Mouse (Mus musculus) heart, embryonic 12.5 days (tissue): ENCODE results near the gene Olfr323. TPM values are rescaled to one million over a fixed set of nuclear protein-coding genes. Genes with fewer than 3 reads are reported as not detected.

Experiments
- ATAC-seq: fragments of 200-750 bp; cut with Nextera tagmentation; 2 replicates; pipeline ENCODE4 v1.8.0; 2017; ENCODE audit warnings: moderate TSS enrichment, moderate library complexity; ENCODE audit not compliant: insufficient number of reproducible peaks, low FRiP score
- H3K27ac ChIP-seq: fragments of 300-500 bp; sonication (generic); 2 replicates; pipeline ENCODE4 v1.5.1; 2016; ENCODE audit warnings: mild to moderate bottlenecking, moderate library complexity; ENCODE audit not compliant: poor library complexity, severe bottlenecking
- H3K27me3 ChIP-seq: fragments of 300-500 bp; sonication (generic); replicated peaks from 2 replicates; pipeline ENCODE4 v1.6.1; 2016; ENCODE audit warnings: mild to moderate bottlenecking, moderate library complexity
- H3K36me3 ChIP-seq: fragments of 300-500 bp; sonication (generic); 2 replicates; pipeline ENCODE4 v1.6.1; 2016; ENCODE audit warnings: mild to moderate bottlenecking, moderate library complexity
- H3K4me1 ChIP-seq: fragments of 300-500 bp; sonication (generic); replicated peaks from 2 replicates; pipeline ENCODE4 v1.6.1; 2016; ENCODE audit warnings: mild to moderate bottlenecking
- H3K4me2 ChIP-seq: fragments of 300-500 bp; sonication (generic); 2 replicates; pipeline ENCODE4 v1.6.1; 2016; ENCODE audit warnings: mild to moderate bottlenecking, moderate library complexity
- H3K4me3 ChIP-seq: fragments of 300-500 bp; sonication (generic); 2 replicates; pipeline ENCODE4 v1.5.1; 2016; ENCODE audit warnings: mild to moderate bottlenecking
- H3K9ac ChIP-seq: fragments of 300-500 bp; sonication (generic); 2 replicates; pipeline ENCODE4 v1.6.1; 2016; ENCODE audit warnings: mild to moderate bottlenecking, moderate library complexity
- H3K9me3 ChIP-seq: fragments of 300-500 bp; sonication (generic); replicated peaks from 2 replicates; pipeline ENCODE4 v1.6.1; 2016; ENCODE audit warnings: mild to moderate bottlenecking, moderate library complexity
- WGBS: fragments of 180-500 bp; shearing (Covaris S2); methylation state at CpG from one replicate; pipeline ENCODE4 v1.1.7; 2016; 5-methylcytosine and 5-hydroxymethylcytosine counted together
- polyA plus RNA-seq: library from polyadenylated mRNA; unstranded; fragments of >200 nt; fragmentation: Nextera tagmentation; extraction: Ambion mirVana; gene quantifications from 2 replicates; pipeline ENCODE4 v1.2.1, GENCODE M21; 2016

The Olfr323 gene
- polyA plus RNA-seq, 1 experiment from 2014 or later: not detected

DNA sequence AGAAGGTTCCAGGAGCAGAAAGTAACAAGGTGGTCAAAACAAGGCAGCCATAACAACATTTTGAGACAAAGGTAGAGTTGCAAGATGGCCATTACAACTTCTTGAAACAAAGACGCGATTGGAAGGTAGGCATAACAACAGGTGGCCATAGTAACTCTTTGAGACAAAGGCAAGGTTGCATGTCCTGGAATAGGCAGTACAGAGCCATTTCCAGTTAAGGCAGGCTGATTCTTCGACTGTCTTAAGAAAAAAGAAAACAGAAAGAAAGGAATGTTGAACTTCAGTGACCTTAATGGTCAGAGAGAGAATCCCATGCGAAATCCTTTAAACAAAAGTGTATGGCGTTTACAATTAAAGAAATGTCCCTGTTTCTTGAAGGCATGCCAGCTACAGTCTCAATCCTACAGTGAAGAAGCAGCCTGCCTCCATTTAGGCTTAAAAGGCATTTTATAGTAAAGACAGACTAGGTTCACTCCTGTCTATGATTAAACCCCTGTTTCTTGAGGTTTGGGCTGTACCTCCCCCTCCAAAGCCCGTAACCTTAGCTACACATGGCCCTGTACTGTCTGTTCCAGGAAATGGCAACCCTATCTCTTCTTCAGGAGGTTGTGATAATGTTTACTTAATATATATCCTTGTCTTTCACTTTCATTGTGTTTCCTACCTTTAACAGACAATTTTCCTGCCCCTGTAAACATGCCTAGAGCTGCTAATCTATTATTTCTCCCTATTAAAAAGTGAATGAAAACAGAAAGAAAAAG lies 27.3 kb downstream of the Olfr323 start:
- WGBS: 78% methylated on average over 6 of the region's 6 CpGs
- no peak overlapping the region for H3K4me3 ChIP-seq
- no peak overlapping the region for H3K4me2 ChIP-seq
- no peak for ATAC-seq
- H3K9me3 ChIP-seq: no peaks in the 10 kb centered on the region; the same call in 1 of the 2 replicates
- H3K9ac ChIP-seq: no peak overlapping the region
- 0 out of 2 replicates have a peak, but pooled peaks cover 3% of the 10 kb centered on the region for H3K27me3 ChIP-seq
- H3K36me3 ChIP-seq: no peaks in the 10 kb centered on the region
- no peak overlapping the region for H3K27ac ChIP-seq
- no peaks in the 10 kb centered on the region for H3K4me1 ChIP-seq

DNA sequence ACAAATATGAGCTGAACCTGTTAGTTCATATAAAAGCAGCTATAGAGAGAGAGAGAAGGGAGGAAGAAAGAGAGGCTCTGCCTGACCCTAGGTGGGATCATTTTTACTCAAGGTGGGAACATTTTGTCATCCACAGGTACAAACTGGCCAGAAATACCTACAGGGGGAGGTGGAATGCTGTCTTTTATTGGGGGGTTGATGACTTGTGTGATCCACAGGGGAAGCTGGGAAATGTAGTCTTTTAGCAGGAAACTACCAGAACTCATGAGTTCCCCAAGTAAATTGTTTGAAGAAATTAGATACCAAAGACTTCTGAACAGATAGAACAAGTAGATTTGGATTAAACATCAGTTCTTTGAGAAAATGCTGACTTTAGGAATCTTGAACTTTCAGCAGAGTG lies 28.2 kb downstream of the Olfr323 start:
- ATAC-seq: no peak
- 0 out of 2 replicates have a peak, but pooled peaks cover 3% of the 10 kb centered on the region for H3K27me3 ChIP-seq
- no peaks in the 10 kb centered on the region for H3K4me1 ChIP-seq
- no peaks in the 10 kb centered on the region; the same call in 1 of the 2 replicates for H3K9me3 ChIP-seq
- no peak overlapping the region for H3K27ac ChIP-seq
- H3K4me3 ChIP-seq: no peak overlapping the region
- H3K4me2 ChIP-seq: no peak overlapping the region
- H3K36me3 ChIP-seq: no peaks in the 10 kb centered on the region
- H3K9ac ChIP-seq: no peak overlapping the region

- no peak overlapping the region for H3K27ac ChIP-seq
- H3K9ac ChIP-seq: no peak overlapping the region
- H3K4me3 ChIP-seq: no peak overlapping the region
- H3K4me1 ChIP-seq: no peaks in the 10 kb centered on the region
- 0 out of 2 replicates have a peak, but pooled peaks cover 3% of the 10 kb centered on the region for H3K27me3 ChIP-seq
- ATAC-seq: no peak
- no peaks in the 10 kb centered on the region for H3K9me3 ChIP-seq
- no peak overlapping the region for H3K4me2 ChIP-seq
- 79% methylated on average over 13 of the region's 13 CpGs for WGBS
- H3K36me3 ChIP-seq: no peaks in the 10 kb centered on the region
Measured at GRCm38 (mm10) chr11:58597837-58598236, 32.5 kb downstream of the Olfr323 start.

DNA sequence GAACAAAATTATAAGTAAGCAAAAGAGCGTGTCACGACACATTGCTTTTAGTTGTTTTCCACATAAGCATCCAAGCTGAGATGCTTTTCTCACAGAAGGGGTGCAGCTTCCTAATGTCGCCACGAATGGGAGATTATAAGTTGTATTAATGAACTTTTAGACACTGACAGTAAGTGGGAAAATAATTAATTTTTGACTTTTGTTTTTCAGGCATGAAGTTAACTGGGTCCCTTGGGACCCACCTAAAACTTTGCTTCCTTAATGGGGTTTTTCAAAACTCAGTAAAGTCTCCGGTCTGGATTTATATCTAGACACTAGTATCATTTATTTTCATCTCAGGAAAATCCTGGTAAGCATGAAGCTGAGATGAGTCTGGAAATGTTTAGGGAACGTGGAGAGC lies 35.5 kb downstream of the Olfr323 start, which contains the start of gene Olfr324:
Gene Olfr324 (plus strand): TSS at position 301 of the 400 bp plus-strand sequence.
- Histone ChIP-seq H3K4me3 (no peak within 1 kb of the TSS), H3K4me2 (no peak within 1 kb of the TSS), H3K4me1 (no peaks in the 10 kb centered on the region), H3K36me3 (no peaks in the 10 kb centered on the region), H3K27ac (no peak within 1 kb of the TSS), H3K9ac (no peak within 1 kb of the TSS), H3K27me3 (no peaks in the 10 kb centered on the region), H3K9me3 (no peaks in the 10 kb centered on the region)
- WGBS: 74% methylated on average over 6 of the region's 6 CpGs
- ATAC-seq: no peak

- Histone ChIP-seq H3K4me2 (no peak overlapping the region), H3K4me3 (no peak overlapping the region), H3K27ac (no peak overlapping the region), H3K9me3 (no peaks in the 10 kb centered on the region), H3K9ac (no peak overlapping the region), H3K36me3 (no peaks in the 10 kb centered on the region), H3K27me3 (0 out of 2 replicates have a peak, but pooled peaks cover 3% of the 10 kb centered on the region), H3K4me1 (no peaks in the 10 kb centered on the region)
- WGBS: 69% methylated on average over 3 of the region's 3 CpGs
- ATAC-seq: no peak
Measured at GRCm38 (mm10) chr11:58588620-58589250, 41.6 kb downstream of the Olfr323 start.

GRCm38 (mm10) chr11:58587898-58588348 lies 42.4 kb downstream of the Olfr323 start:
- H3K9me3 ChIP-seq: no peaks in the 10 kb centered on the region
- no peak overlapping the region for H3K4me2 ChIP-seq
- H3K4me1 ChIP-seq: no peaks in the 10 kb centered on the region
- H3K36me3 ChIP-seq: no peaks in the 10 kb centered on the region
- 55% methylated on average over 7 of the region's 7 CpGs for WGBS
- peak; percentile 79; the same call in 1 of the 2 replicates for ATAC-seq
- no peak overlapping the region for H3K27ac ChIP-seq
- H3K4me3 ChIP-seq: no peak overlapping the region
- H3K9ac ChIP-seq: no peak overlapping the region
- 0 out of 2 replicates have a peak, but pooled peaks cover 3% of the 10 kb centered on the region for H3K27me3 ChIP-seq

DNA sequence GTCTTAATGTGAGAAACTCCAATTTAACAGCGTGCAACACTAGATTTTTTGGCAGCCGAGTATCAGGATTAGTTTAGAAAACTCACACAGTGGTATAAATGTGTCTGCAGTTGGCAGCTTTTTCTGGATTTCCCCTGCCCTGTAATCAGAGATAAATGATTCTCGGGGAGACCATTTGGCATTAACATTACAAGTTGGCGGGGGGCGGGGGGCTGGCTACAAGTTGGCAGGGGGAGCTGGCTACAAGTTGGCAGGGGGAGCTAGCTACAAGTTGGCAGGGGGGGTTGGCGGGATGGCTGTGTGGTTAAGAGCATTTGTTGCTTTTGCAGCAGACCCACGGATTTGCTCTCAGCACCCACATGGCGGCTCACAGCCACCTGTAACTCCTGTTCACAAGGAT lies 51.7 kb downstream of the Olfr323 start:
- Histone ChIP-seq H3K4me2 (no peak overlapping the region), H3K4me3 (no peak overlapping the region), H3K27me3 (0 out of 2 replicates have a peak, but pooled peaks cover 6% of the 10 kb centered on the region), H3K9me3 (no peaks in the 10 kb centered on the region), H3K4me1 (no peaks in the 10 kb centered on the region), H3K36me3 (no peaks in the 10 kb centered on the region), H3K9ac (no peak overlapping the region), H3K27ac (no peak overlapping the region)
- ATAC-seq: no peak
- WGBS: 69% methylated on average over 8 of the region's 8 CpGs

GRCm38 (mm10) chr11:58577430-58577829 lies 52.9 kb downstream of the Olfr323 start, which contains the start of gene Olfr325:
Gene Olfr325 (plus strand): TSS chr11:58577730.
- Histone ChIP-seq H3K27ac (no peak within 1 kb of the TSS), H3K4me3 (no peak within 1 kb of the TSS), H3K9ac (no peak within 1 kb of the TSS), H3K4me1 (no peaks in the 10 kb centered on the region), H3K4me2 (no peak within 1 kb of the TSS), H3K27me3 (0 out of 2 replicates have a peak, but pooled peaks cover 6% of the 10 kb centered on the region), H3K36me3 (no peaks in the 10 kb centered on the region), H3K9me3 (no peaks in the 10 kb centered on the region)
- WGBS: 68% methylated on average over 1 of the region's 1 CpGs
- ATAC-seq: no peak

Other genes with a start within 250 kb of the Olfr323 start
- not detected in 2 replicates for gene 1810065E05Rik, start 209.4 kb downstream of the Olfr323 start, polyA plus RNA-seq
- not detected in 2 replicates for gene Gm12253, start 197.9 kb downstream of the Olfr323 start, polyA plus RNA-seq
- gene Lypd9, start 177.6 kb downstream of the Olfr323 start, polyA plus RNA-seq: not detected in 2 replicates
- not detected in 2 replicates for gene Olfr30, start 168.2 kb downstream of the Olfr323 start, polyA plus RNA-seq
- gene Olfr332, start 137.9 kb downstream of the Olfr323 start, polyA plus RNA-seq: not detected in 2 replicates
- gene Olfr331, start 127.9 kb downstream of the Olfr323 start, polyA plus RNA-seq: not detected in 2 replicates
- gene Olfr330, start 95.7 kb downstream of the Olfr323 start, polyA plus RNA-seq: not detected in 2 replicates
- not detected in 2 replicates for gene Olfr329-ps, start 84.1 kb downstream of the Olfr323 start, polyA plus RNA-seq
- not detected in 2 replicates for gene Olfr328, start 74.9 kb downstream of the Olfr323 start, polyA plus RNA-seq
- not detected in 2 replicates for gene Olfr224, start 59.9 kb downstream of the Olfr323 start, polyA plus RNA-seq
- gene Olfr325, start 52.8 kb downstream of the Olfr323 start, polyA plus RNA-seq: not detected in 2 replicates
- not detected in 2 replicates for gene Olfr324, start 35.4 kb downstream of the Olfr323 start, polyA plus RNA-seq
- gene 2210407C18Rik, start 14.4 kb downstream of the Olfr323 start, polyA plus RNA-seq: not detected in 2 replicates
- gene Trim58, start 10.0 kb upstream of the Olfr323 start, polyA plus RNA-seq: 1.5 and 2.0 TPM in 2 replicates
- not detected in 2 replicates for gene Olfr322, start 28.3 kb upstream of the Olfr323 start, polyA plus RNA-seq
- not detected in 2 replicates for gene Olfr320, start 50.6 kb upstream of the Olfr323 start, polyA plus RNA-seq
- not detected in 2 replicates for gene Olfr319, start 68.7 kb upstream of the Olfr323 start, polyA plus RNA-seq
- not detected in 2 replicates for gene Olfr318, start 93.5 kb upstream of the Olfr323 start, polyA plus RNA-seq
- gene Olfr317, start 108.7 kb upstream of the Olfr323 start, polyA plus RNA-seq: not detected in 2 replicates
- not detected in 2 replicates for gene Olfr316, start 122.2 kb upstream of the Olfr323 start, polyA plus RNA-seq
- gene Olfr315, start 142.7 kb upstream of the Olfr323 start, polyA plus RNA-seq: not detected in 2 replicates
- gene Olfr314, start 152.5 kb upstream of the Olfr323 start, polyA plus RNA-seq: 0.10 TPM in 1 of 2 replicates, not detected in the other
- 0.65 and 1.1 TPM in 2 replicates for gene Fam183b, start 171.5 kb upstream of the Olfr323 start, polyA plus RNA-seq
- 0.18 TPM in 1 of 2 replicates, not detected in the other for gene Olfr313, start 184.5 kb upstream of the Olfr323 start, polyA plus RNA-seq
- 0.10 and 0.12 TPM in 2 replicates for gene Olfr312, start 198.7 kb upstream of the Olfr323 start, polyA plus RNA-seq
- not detected in 2 replicates for gene Olfr311, start 208.8 kb upstream of the Olfr323 start, polyA plus RNA-seq
- 4.6 and 5.4 TPM in 2 replicates for gene Gm12258, start 216.7 kb upstream of the Olfr323 start, polyA plus RNA-seq
- gene 2810021J22Rik, start 236.7 kb upstream of the Olfr323 start, polyA plus RNA-seq: 3.6 and 4.8 TPM in 2 replicates